Mouse (Mus musculus) forebrain, embryonic 15.5 days (tissue): Measurements from ENCODE around the gene Prr22. TPM values are rescaled to one million over a fixed set of nuclear protein-coding genes. Genes with fewer than 3 reads are reported as not detected.
A peak's percentile ranks its signal among the peaks of the same experiment; 100 is the strongest.

Experiments
- ATAC-seq: fragments of 200-750 bp; cut with Nextera tagmentation; replicated peaks from 2 replicates; pipeline ENCODE4 v1.8.0; 2017; ENCODE audit warnings: mild to moderate bottlenecking, moderate TSS enrichment, moderate library complexity
- H3K27ac ChIP-seq: fragments of 300-500 bp; sonication (generic); replicated peaks from 2 replicates; pipeline ENCODE4 v1.5.1; 2015; ENCODE audit warnings: mild to moderate bottlenecking, inconsistent platforms
- H3K27me3 ChIP-seq: fragments of 300-500 bp; sonication (generic); 2 replicates; pipeline ENCODE4 v1.6.1; 2015; ENCODE audit warnings: inconsistent platforms
- H3K36me3 ChIP-seq: fragments of 300-500 bp; sonication (generic); 2 replicates; pipeline ENCODE4 v1.6.1; 2015; ENCODE audit warnings: mild to moderate bottlenecking, inconsistent platforms
- H3K4me1 ChIP-seq: fragments of 300-500 bp; sonication (generic); 2 replicates; pipeline ENCODE4 v1.6.1; 2015; ENCODE audit warnings: inconsistent platforms
- H3K4me2 ChIP-seq: fragments of 300-500 bp; sonication (generic); replicated peaks from 2 replicates; pipeline ENCODE4 v1.6.1; 2015; ENCODE audit warnings: mild to moderate bottlenecking, inconsistent platforms
- H3K4me3 ChIP-seq: fragments of 300-500 bp; sonication (generic); 2 replicates; pipeline ENCODE4 v1.5.1; 2015; ENCODE audit warnings: mild to moderate bottlenecking, inconsistent platforms
- H3K9ac ChIP-seq: fragments of 300-500 bp; sonication (generic); replicated peaks from 2 replicates; pipeline ENCODE4 v1.6.1; 2015; ENCODE audit warnings: mild to moderate bottlenecking, inconsistent platforms
- H3K9me3 ChIP-seq: fragments of 300-500 bp; sonication (generic); 2 replicates; pipeline ENCODE4 v1.6.1; 2016; ENCODE audit warnings: inconsistent platforms
- WGBS: fragments of 180-500 bp; shearing (Covaris S2); methylation state at CpG from one replicate; pipeline ENCODE4 v1.1.7; 2015; ENCODE audit warnings: mixed read lengths; 5-methylcytosine and 5-hydroxymethylcytosine counted together
- polyA plus RNA-seq: library from polyadenylated mRNA; unstranded; fragments of >200 nt; fragmentation: Nextera tagmentation; extraction: Ambion mirVana; gene quantifications from 2 replicates; pipeline ENCODE4 v1.2.1, GENCODE M21; 2015

Prr22 gene
- polyA plus RNA-seq, 1 experiment from 2014 or later = 0.66 TPM

DNA sequence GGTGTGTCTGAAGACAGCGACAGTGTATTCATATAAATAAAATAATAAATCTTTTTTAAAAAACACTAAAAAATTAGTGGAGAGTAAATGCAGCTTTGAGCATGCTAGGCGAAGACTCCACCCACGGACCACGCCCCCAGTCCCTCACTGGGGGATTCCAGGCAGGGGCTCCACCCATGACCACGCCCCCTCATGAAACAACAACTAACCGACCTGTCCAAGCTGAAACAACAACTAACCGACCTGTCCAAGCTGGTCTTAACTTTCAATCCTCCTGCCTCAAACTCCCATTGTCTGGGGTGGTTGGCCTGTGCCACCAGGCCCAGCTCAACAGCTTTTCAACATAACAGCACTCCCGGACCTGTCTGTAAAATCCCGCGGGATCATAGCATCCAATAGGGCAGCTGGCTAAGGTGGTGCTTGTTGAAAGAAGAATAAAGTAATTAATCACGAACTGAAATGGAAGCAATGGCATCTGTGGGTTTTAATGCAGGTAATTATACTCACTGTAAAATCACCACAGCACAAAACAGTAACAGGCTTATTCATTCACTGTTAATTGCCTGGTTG, 48.1 kb downstream of the Prr22 start:
- H3K27ac ChIP-seq = 0 out of 2 replicates have a peak overlapping the region, but pooled peaks have one; percentile 1
- WGBS = 29% methylated on average over 11 of the region's 11 CpGs
- H3K4me2 ChIP-seq = no peak overlapping the region
- H3K9me3 ChIP-seq = no peaks in the 10 kb centered on the region
- H3K9ac ChIP-seq = no peak overlapping the region
- H3K4me3 ChIP-seq = no peak overlapping the region; the same call in 1 of the 2 replicates
- no peaks in the 10 kb centered on the region for H3K36me3 ChIP-seq
- H3K27me3 ChIP-seq = no peaks in the 10 kb centered on the region
- H3K4me1 ChIP-seq = peaks cover 25% of the 10 kb centered on the region
- peak; percentile 26; the same call in 1 of the 2 replicates for ATAC-seq

DNA sequence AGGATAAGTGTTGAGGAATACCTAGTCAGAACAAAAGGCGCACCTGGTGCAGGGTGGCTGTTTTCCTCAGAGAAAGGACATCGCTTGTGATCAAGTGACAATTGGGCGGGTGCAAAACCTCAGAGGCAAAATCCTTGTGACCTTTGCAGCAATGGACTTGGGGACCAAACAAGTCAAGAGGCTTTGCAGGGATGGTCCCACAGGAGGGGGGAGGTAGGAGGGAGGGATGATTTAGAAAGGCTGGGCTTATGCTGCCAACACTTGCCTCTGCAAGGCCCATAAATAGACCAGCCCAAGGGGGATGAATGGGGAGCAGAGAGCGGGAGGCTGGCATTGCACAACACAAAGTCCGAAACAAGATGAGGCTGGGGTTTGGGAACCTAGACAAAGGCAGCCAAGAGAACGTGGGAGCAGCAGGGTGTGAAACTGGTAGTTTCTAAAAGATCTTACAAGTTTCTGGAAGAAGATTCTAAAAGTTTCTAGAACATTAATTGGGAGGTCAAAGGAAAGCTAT, 49.0 kb downstream of the Prr22 start:
- Histone ChIP-seq H3K27ac (no peak overlapping the region), H3K36me3 (no peaks in the 10 kb centered on the region), H3K4me1 (peaks cover 20% of the 10 kb centered on the region), H3K9me3 (no peaks in the 10 kb centered on the region), H3K9ac (no peak overlapping the region), H3K4me3 (no peak overlapping the region), H3K4me2 (no peak overlapping the region), H3K27me3 (no peaks in the 10 kb centered on the region)
- WGBS = 56% methylated on average over 6 of the region's 6 CpGs
- ATAC-seq = no peak

DNA sequence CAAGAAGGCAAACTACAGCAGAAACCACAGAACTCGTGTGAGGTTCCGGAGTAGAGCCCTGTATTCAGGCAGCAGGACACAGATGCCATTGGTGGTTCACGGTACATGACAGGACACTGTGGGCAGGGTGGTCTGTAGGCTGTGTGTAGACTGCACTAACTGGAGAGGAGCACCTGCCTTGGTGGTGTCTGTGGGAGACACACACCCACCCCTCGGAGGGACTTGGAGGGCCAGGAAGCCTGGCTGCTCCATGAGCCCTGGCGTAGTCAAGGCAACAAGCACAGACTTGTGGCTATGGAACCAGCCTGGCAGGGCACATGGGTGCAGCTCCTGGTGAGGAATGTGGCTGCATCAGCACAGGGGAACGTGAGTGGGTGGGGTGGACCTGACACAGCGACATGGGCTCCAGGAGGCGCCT, 49.7 kb downstream of the Prr22 start:
- no peak overlapping the region for H3K27ac ChIP-seq
- H3K9ac ChIP-seq = no peak overlapping the region
- no peak; the same call in 1 of the 2 replicates for ATAC-seq
- H3K4me1 ChIP-seq = peaks cover 13% of the 10 kb centered on the region
- WGBS = 75% methylated on average over 8 of the region's 8 CpGs
- H3K4me2 ChIP-seq = no peak overlapping the region
- H3K36me3 ChIP-seq = no peaks in the 10 kb centered on the region
- no peaks in the 10 kb centered on the region for H3K27me3 ChIP-seq
- no peaks in the 10 kb centered on the region for H3K9me3 ChIP-seq
- no peak overlapping the region for H3K4me3 ChIP-seq

Other genes starting within 250 kb of the Prr22 start
- 1.5 TPM in 2 replicates for gene Gm20219, start 215.9 kb upstream of the Prr22 start, polyA plus RNA-seq
- 76.1 and 84.7 TPM in 2 replicates for gene Safb2, start 185.7 kb upstream of the Prr22 start, polyA plus RNA-seq
- 125 and 132 TPM in 2 replicates for gene Safb, start 185.4 kb upstream of the Prr22 start, polyA plus RNA-seq
- gene 2410015M20Rik, start 160.5 kb upstream of the Prr22 start, polyA plus RNA-seq = 194 and 210 TPM in 2 replicates
- 1,126 and 1,235 TPM in 2 replicates for gene Rpl36, start 156.8 kb upstream of the Prr22 start, polyA plus RNA-seq
- 47.7 and 49.9 TPM in 2 replicates for gene Lonp1, start 143.4 kb upstream of the Prr22 start, polyA plus RNA-seq
- gene Catsperd, start 142.1 kb upstream of the Prr22 start, polyA plus RNA-seq = 0.98 and 1.1 TPM in 2 replicates
- 114 and 115 TPM in 2 replicates for gene Ranbp3, start 97.0 kb upstream of the Prr22 start, polyA plus RNA-seq
- 425 and 444 TPM in 2 replicates for gene Ndufa11, start 52.5 kb upstream of the Prr22 start, polyA plus RNA-seq
- gene Vmac, start 52.2 kb upstream of the Prr22 start, polyA plus RNA-seq = 18.4 and 20.3 TPM in 2 replicates
- gene Nrtn, start 12.7 kb upstream of the Prr22 start, polyA plus RNA-seq = 0.97 and 1.2 TPM in 2 replicates
- gene Dus3l, start 5.5 kb upstream of the Prr22 start, polyA plus RNA-seq = 72.1 and 74.3 TPM in 2 replicates
- gene Rfx2, start 60.8 kb downstream of the Prr22 start, polyA plus RNA-seq = 4.4 and 4.5 TPM in 2 replicates
- gene Acsbg2, start 104.2 kb downstream of the Prr22 start, polyA plus RNA-seq = not detected in 2 replicates
- gene 1700061G19Rik, start 105.2 kb downstream of the Prr22 start, polyA plus RNA-seq = 0.43 and 0.50 TPM in 2 replicates
- gene Mllt1, start 165.2 kb downstream of the Prr22 start, polyA plus RNA-seq = 88.4 and 91.1 TPM in 2 replicates
- not detected in 2 replicates for gene Acer1, start 211.9 kb downstream of the Prr22 start, polyA plus RNA-seq
- gene Clpp, start 220.1 kb downstream of the Prr22 start, polyA plus RNA-seq = 162 and 175 TPM in 2 replicates
- 43.7 and 46.2 TPM in 2 replicates for gene Alkbh7, start 227.1 kb downstream of the Prr22 start, polyA plus RNA-seq
- 0.45 and 0.55 TPM in 2 replicates for gene Pspn, start 229.8 kb downstream of the Prr22 start, polyA plus RNA-seq
- 80.4 and 81.7 TPM in 2 replicates for gene Gtf2f1, start 241.0 kb downstream of the Prr22 start, polyA plus RNA-seq
- gene Gm17949, start 241.2 kb downstream of the Prr22 start, polyA plus RNA-seq = 0.31 and 0.47 TPM in 2 replicates